Mouse (Mus musculus) cerebellum, adult 11-12 months (tissue): ENCODE data around the gene Vasn.
"Not testable (repeated sequence)": the region's sequence is repeated elsewhere in the genome, so short reads cannot be mapped to it uniquely, and the experiment has no call there.

Experiments
- DNase-seq: peaks from one replicate; pipeline ENCODE4 v3.0.0; 2022

The Vasn gene

DNA sequence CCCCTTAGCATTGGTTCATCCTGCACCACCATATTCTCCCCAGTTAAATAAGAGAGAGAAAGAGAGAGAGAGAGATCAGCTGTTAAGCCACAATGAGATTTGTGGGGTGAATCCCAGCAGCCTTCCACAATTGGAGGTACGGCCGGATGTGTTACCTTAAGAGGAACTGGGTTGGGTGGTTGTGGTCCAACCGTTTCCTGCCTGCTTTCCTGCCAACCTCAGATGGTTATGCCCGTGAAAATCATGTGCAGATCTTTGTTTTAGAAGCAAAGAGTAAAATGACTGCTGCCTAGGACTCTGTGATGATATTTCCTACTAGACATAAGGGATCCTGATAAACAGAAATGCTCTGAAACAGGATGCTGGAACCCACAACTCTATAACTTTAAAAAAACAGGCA lies 34.4 kb downstream of the Vasn start:
- DNase-seq: no peak

DNA sequence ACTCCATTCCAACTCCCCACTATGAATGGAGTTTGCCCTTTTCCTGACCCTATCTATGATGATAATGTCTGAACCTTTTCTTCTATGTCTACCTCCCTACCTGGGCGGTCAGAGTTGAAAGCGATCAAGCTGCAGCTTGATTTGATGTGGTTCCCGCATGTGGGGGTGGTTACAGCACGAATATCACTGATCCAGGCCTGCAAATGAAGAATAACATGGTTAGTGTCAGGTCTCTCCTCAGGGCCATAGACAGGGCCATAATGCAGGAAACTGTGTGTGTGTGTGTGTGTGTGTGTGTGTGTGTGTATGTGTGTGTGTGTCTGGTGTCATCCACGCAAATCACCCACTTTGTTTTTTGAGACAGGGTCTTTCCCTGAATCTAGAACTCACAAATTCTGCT lies 37.1 kb downstream of the Vasn start:
- DNase-seq: no peak

DNA sequence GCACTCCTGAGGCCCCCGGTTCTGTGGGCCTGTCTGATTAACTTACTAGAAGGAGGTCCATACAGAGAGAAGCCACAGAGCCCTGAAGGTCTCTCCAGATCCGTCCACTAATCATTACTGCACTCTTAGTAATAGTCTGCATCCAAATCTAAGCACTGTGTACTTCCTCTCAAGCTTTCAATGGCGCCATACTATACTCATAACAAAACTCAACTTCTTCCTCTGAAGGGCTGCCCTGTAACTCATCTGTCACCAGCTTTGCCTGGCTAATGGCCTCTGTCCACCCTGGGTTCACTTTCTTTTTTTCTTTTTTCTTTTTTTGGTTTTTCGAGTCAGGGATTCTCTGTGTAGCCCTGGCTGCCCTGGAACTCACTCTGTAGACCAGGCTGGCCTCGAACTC lies 38.3 kb downstream of the Vasn start:
- DNase-seq: no peak

DNA sequence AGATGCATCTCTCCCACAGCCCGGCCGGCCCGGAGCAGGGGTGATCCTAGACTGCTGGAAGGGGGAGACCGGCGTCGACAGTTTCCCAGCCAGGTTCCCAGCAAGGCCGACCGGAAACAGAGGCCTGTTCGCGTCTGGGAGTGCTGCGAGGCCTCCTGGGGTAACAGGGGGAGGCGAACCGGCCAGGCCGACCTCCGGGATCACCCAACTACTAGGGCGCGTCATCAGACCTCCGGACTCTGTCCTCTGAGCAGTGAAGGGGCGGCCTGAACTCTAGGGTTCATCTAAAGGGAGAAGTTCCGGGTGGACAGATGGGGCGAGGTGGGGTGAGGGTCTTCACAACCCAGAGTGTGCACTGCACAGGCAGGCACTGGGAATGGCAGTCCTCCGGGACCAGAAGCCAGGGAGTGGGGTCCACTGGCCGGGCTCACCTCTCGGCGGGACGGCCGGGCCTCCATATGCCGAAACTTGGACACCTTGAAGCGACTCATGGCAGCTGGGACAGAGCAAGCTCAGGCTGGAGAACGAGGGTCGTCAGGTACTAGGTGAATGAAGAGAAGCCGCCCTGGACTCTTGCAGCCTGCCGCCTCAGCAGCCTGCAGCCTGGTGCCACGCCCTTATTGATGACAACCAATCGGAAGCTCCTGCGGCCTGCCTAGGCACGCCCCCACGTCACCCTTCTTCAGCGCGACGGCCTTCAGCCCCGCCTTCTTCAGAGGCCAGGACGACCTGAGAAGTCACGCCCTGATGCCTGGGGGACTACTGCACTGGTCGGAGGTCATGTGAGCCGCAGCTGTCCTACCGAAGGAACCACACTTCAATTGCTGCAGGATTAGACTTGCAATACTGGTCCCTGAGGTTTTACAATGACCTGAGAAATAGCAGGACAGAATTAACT lies 39.6 kb downstream of the Vasn start, which contains the start of gene Coro7:
Gene Coro7, minus strand, starts transcription at position 657 of the 898 bp plus-strand sequence.
- peak; percentile 94 for DNase-seq

DNA sequence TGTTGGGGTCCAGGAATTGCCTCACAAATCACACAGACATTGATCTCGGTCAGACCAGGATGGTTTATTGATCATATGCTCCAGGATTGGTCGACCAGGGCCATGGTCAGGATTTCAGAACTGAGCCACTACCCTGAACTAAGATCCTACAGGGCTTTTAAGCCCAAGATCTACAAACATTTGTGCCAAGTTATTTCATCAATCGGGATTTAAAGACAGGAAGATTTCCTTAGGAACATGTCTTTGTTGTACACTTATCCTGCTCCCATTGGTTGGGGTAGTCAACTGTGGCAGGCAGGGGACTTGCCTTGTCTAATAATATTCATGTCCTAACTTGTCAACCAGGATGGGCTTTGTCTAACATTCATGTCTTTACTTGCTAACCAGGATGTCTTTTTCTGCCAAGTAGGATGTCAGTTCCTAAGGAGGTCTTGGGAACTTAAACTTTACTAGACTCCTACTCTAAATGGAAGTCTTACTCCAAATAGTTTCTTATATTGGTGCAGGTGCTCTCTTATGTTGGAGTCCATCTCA lies 41.2 kb downstream of the Vasn start:
- DNase-seq: not testable (repeated sequence)

DNA sequence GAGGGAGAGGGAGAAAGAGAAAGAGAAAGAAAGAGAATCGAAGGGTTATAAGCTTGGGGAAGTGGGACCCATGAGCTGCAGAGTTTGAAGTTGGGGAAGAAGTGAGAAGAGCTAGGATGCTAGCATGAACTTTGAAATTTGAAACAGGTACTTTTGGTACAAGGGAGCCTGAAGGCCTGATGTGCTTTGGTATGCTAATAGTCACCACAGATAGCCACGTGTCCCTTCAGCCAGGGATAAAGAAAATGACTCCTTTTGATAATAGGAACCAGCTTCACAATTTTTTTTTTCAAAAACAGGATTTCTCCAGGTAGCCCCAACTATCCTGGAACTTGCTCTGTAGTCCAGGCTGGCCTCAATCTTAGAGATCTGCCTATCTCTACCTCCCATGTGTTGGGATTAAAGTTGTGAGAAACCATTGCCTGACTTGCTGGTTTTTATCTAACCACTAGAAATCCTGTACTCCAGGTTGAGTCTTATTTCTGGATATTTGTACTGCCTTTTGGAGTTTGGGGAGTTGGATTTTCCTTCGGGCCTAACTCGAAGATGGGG lies 43.0 kb downstream of the Vasn start:
- no peak for DNase-seq

DNA sequence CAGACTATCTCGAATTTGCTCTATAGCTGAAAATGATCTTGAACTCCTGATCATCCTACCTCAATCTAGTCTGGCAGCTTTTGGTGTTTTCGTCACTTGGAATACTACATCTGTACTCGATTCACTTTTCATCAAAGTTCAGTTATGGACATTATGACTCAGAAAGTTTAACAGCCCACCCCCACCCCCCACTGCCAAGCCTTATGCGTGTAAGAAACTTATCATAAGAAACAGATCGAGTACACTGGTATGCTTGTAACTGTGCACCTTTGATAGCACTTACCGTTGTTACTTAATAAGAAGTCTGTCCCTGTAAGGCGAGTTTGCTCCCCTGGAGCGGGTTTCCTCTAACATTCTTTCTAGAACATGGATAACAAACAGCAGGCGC lies 43.4 kb downstream of the Vasn start:
- no peak for DNase-seq

DNA sequence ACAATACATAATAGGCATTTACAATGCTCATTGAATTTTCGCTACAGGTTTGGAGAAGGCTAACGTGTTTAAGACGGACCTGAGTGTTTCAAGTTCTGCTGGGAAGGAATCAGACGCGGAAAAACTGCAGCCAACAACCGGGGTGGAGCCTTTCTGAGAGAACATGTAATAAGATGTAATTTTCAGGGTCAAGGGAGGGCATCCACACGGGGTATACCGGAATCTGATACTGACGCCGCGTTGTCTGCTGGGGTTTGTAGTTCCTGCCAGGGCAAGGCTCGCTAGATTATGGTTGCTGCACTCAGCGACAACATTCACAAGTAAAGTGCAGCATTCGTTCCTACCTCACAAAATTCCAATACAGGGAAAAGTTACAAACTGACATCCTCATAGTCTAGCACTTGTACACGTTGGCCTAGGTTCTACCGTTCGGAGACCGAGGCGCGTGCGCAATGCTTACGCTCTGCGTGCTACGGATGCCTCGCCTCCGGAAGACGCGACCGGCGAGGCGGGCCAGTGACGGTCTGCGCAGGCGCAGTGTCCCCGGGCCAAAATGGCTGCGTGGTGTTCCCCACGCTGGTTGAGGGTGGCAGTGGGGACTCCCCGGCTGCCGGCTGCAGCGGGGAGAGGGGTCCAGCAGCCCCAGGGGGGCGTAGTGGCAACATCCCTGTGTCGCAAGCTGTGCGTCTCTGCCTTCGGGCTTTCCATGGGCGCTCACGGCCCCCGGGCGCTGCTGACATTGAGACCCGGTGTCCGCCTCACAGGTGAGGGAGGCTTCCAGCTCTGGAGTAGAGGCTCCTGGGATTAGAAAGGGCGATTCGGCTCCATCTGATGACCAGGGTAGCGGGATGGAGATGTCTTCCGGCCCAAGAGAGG lies 44.1 kb downstream of the Vasn start:
- peak; percentile 96 for DNase-seq

DNA sequence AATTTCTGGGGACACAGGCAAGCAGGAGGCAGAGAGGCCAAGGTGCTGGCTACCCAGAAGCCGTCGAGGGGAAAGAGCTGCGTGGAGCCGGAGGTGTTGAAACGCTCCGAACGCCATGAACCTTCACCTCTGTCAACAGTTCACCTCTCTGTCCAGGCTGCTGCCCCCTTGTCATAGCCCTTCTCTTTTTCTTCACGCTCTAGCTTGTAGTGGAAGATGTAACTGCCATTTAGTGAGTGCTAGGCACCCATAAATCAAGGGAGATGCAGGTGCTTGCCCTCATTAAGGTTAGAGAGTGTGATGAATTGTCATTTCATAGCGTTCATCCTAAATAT lies 44.7 kb downstream of the Vasn start:
- DNase-seq: no peak

DNA sequence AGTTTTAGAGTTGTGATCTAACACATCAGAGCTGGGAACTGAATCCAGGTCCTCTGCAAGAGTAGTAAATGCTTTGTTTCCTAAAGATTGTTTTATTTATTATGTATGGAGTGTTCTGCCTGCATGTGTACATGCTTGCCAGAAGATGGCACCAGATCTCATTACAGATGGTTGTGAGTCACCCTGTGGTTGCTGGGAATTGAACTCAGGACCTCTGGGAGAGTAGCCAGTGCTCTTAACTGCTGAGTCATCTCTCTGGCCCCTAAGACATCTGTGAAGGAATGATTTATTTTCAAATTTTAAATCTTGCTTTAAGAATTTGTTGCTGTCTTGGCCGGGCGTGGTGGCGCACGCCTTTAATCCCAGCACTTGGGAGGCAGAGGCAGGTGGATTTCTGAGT lies 49.6 kb downstream of the Vasn start:
- not testable (repeated sequence) for DNase-seq
